Mouse (Mus musculus) erythroblast, embryonic 14.5 days (primary cell): ENCODE results near the gene Abr.

Experiments used
- GATA1 ChIP-seq: IDR thresholded peaks from 2 replicates; pipeline ENCODE4 v1.6.1; 2012; ENCODE audit warnings: low read length, inconsistent platforms, mixed read lengths
- TAL1 ChIP-seq: IDR thresholded peaks from 3 replicates; pipeline ENCODE4 v1.6.1; 2012; ENCODE audit warnings: low read length, inconsistent platforms, mixed read lengths

GRCm38 (mm10) chr11:76624881-76625280 lies 2.8 kb upstream of the Abr start:
- TF ChIP-seq GATA1 (no peak), TAL1 (no peak)
